Mouse (Mus musculus): ENCODE measurements around the gene Hoxd11.

DNA sequence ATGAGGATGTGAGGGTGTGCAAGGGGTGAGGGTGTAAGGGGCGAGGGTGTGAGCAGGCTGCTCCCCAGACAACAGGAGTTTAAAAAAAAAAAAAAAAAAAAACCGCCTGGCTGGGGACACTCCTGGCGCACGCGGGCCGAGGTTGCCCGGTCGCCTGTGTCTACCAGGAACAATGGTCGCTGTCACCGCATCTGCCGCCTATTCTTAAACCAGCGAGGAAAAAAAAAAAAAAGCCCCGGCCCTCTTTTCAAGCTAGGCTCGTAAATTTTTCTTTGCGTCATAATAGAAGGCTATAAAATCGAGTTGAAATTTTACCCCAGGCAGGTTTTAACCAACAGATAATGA is 53.9 kb downstream of the Hoxd11 start:
- no peak for TF ChIP-seq CTCF (IDR thresholded peaks at IDR 0.05; ENCODE audit: low read depth)
- TF ChIP-seq EP300 (IDR thresholded peaks at IDR 0.05; ENCODE audit: low read depth): no peak
